8 mouse cellular contexts compared by ENCODE assay signal in genomic region chr9:119444738-119445429, GRCm38 (mm10). TPM values are rescaled to one million over a fixed set of nuclear protein-coding genes. Genes with fewer than 3 reads are reported as not detected.
A peak's percentile ranks its signal among the peaks of the same experiment; 100 is the strongest.
DNase-seq lines count a peak whose midpoint lies in the region; ATAC-seq and TF ChIP-seq lines count a peak whose summit lies in the region.

TSS of gene Exog (plus strand) at chr9:119444943.

- peak; percentile 100 for DNase-seq in gastrocnemius, postnatal 10 days
- peak; percentile 97 to 99 for DNase-seq in left cerebral cortex, postnatal 10 days (ENCODE audit: extremely low spot score in 1 of 2, low spot score in 2 of 2)
- peak; percentile 98 for DNase-seq in right cerebral cortex, postnatal 25 days
- peak; percentile 97 to 99 for DNase-seq in urinary bladder, postnatal 4 days (ENCODE audit: low spot score in 2 of 2)

- ATAC-seq in activated CD4-positive, CD25-positive, alpha-beta regulatory T cell, adult 4 months = peak; percentile 90
- ATAC-seq in inflammation-experienced regulatory T-cells, adult 6 months = peak; percentile 89
- peak; percentile 90 for ATAC-seq in megakaryocyte-erythroid progenitor cell, adult 5-6 weeks (replicated peaks; ENCODE audit: low FRiP score, low TSS enrichment, poor library complexity, severe bottlenecking)

- no peak within 1 kb of the TSS for H3K27ac ChIP-seq in cortical plate, adult 2 months (ENCODE audit: insufficient read depth, low read length)

- TF ChIP-seq POLR2A in cortical plate, adult 2 months (IDR thresholded peaks at IDR 0.05; ENCODE audit: extremely low read depth, insufficient read depth, low read length) = peak; percentile 79

- H3K4me3 ChIP-seq in cortical plate, adult 2 months (ENCODE audit: insufficient read depth, low read length) = peak within 1 kb of the TSS; percentile 69

- intact Hi-C loops in left cerebral cortex, postnatal 10 days (cut with DNase I) = no loop called here

- 0 out of 2 replicates have a peak, but pooled peaks cover 1% of the 10 kb centered on the region for H3K4me1 ChIP-seq in cortical plate, adult 2 months (ENCODE audit: control insufficient read depth, insufficient read depth, low read length)

- TF ChIP-seq CTCF in cortical plate, adult 2 months (IDR thresholded peaks at IDR 0.05; ENCODE audit: extremely low read depth, insufficient read depth, low read length) = peak; percentile 72

RNA-seq across cellular contexts. Expression of gene Exog, which starts in this region (rescaled TPM):
- polyA plus RNA-seq in activated CD4-positive, CD25-positive, alpha-beta regulatory T cell, adult 4 months (2017; shearing (Covaris generic)) = 10 to 100 TPM in 1 of 2 experiments, 1 to 10 TPM in 1; 8.6 to 10.5 TPM
- polyA plus RNA-seq in cortical plate, adult 2 months (2012; rRNA removed) = 17.9 and 18.1 TPM in 2 replicates
- total RNA-seq in gastrocnemius, postnatal 10 days (2021) = 1 to 10 TPM; 2.4 to 3.1 TPM
- 10 to 100 TPM; 11.1 to 12.1 (median 11.5) TPM for polyA plus RNA-seq in inflammation-experienced regulatory T-cells, adult 6 months (2017; shearing (Covaris generic))
- 10 to 100 TPM; 26.5 to 26.7 TPM for total RNA-seq in left cerebral cortex, postnatal 10 days (2021)
- 8.2 and 11.1 TPM in 2 replicates for total RNA-seq in megakaryocyte-erythroid progenitor cell, adult 5-6 weeks (2014; fragmentation: Nextera tagmentation)
- total RNA-seq in megakaryocyte-erythroid progenitor cell, adult 5-6 weeks (2017) = 4.4 and 5.1 TPM in 2 replicates
